Mouse (Mus musculus) left cerebral cortex, adult 11 months (tissue): ENCODE measurements around the gene Dcbld1.
A peak's percentile ranks its signal among the peaks of the same experiment; 100 is the strongest.
"Not testable (repeated sequence)": the region's sequence is repeated elsewhere in the genome, so short reads cannot be mapped to it uniquely, and the experiment has no call there.

Source experiments
- DNase-seq: peaks from one replicate; pipeline ENCODE4 v3.0.0; 2022; ENCODE audit warnings: low spot score

Dcbld1 gene

GRCm38 (mm10) chr10:52304574-52304973 is 71.2 kb downstream of the Dcbld1 start:
- no peak for DNase-seq

- no peak for DNase-seq
Observed at GRCm38 (mm10) chr10:52309196-52309595, 75.8 kb downstream of the Dcbld1 start.

GRCm38 (mm10) chr10:52319506-52320286 is 86.3 kb downstream of the Dcbld1 start:
- no peak for DNase-seq

GRCm38 (mm10) chr10:52321918-52322317 is 88.5 kb downstream of the Dcbld1 start:
- DNase-seq = no peak

GRCm38 (mm10) chr10:52331007-52331406 is 97.6 kb downstream of the Dcbld1 start:
- DNase-seq = peak; percentile 12

GRCm38 (mm10) chr10:52343324-52343723 is 109.9 kb downstream of the Dcbld1 start:
- not testable (repeated sequence) for DNase-seq

- no peak for DNase-seq
Observed at GRCm38 (mm10) chr10:52353184-52353583, 119.8 kb downstream of the Dcbld1 start.

GRCm38 (mm10) chr10:52358467-52358866 is 125.0 kb downstream of the Dcbld1 start, which contains the start of gene Gm26741:
TSS of gene Gm26741 (plus strand) at chr10:52358767.
- no peak for DNase-seq

GRCm38 (mm10) chr10:52360241-52360735 is 126.9 kb downstream of the Dcbld1 start:
- DNase-seq = no peak

GRCm38 (mm10) chr10:52360862-52361609 is 127.6 kb downstream of the Dcbld1 start:
- no peak for DNase-seq

- no peak for DNase-seq
Observed at GRCm38 (mm10) chr10:52368376-52368775, 135.0 kb downstream of the Dcbld1 start.
